ENCODE assay signal across 11 mouse cellular contexts in genomic region chr2:24296837-24297236, GRCm38 (mm10). TPM values are rescaled to one million over a fixed set of nuclear protein-coding genes. Genes with fewer than 3 reads are reported as not detected.
DNase-seq lines count a peak whose midpoint lies in the region; TF ChIP-seq lines count a peak whose summit lies in the region.
"Had no signal": no experiment of that assay in that cellular context is flagged by ENCODE, and none has a peak within 500 bp of the region (broad histone marks: within the 10 kb centered on the region; RNA-seq: fewer than 3 reads in every experiment).

No protein-coding gene starts in this region.

- peak; percentile 48 for TF ChIP-seq CTCF in cortical plate, adult 2 months (IDR thresholded peaks at IDR 0.05; ENCODE audit: extremely low read depth, insufficient read depth, low read length)

- DNase-seq in adrenal gland, adult (ENCODE audit: inconsistent age in 2 of 2, low spot score in 1 of 2) = peak; percentile 10 to 77
- no peak for DNase-seq in adrenal gland, postnatal 4 days (ENCODE audit: low spot score in 2 of 2)
- DNase-seq in ovary, postnatal 14 days (ENCODE audit: low spot score) = peak; percentile 55
- DNase-seq in ovary, postnatal 10 days (ENCODE audit: low spot score) = no peak
- DNase-seq in large intestine, adult 2 months (ENCODE audit: low read depth, low spot score) = peak; percentile 55
- DNase-seq in lung, postnatal 36 days = peak; percentile 58
- DNase-seq in spleen, adult 12 weeks (ENCODE audit: low spot score) = peak; percentile 9

- H3K4me3 ChIP-seq in cortical plate, adult 2 months (ENCODE audit: insufficient read depth, low read length) = no peak overlapping the region

- 2% methylated on average over 3 of the region's 3 CpGs for WGBS in large intestine, adult 2 months

- TF ChIP-seq POLR2A in cortical plate, adult 2 months (IDR thresholded peaks at IDR 0.05; ENCODE audit: extremely low read depth, insufficient read depth, low read length) = no peak

- no peak overlapping the region for H3K27ac ChIP-seq in cortical plate, adult 2 months (ENCODE audit: insufficient read depth, low read length)

- H3K4me1 ChIP-seq in cortical plate, adult 2 months (ENCODE audit: control insufficient read depth, insufficient read depth, low read length) = no peaks in the 10 kb centered on the region; the same call in 1 of the 2 replicates

RNA-seq across cellular contexts. Expression of gene Il1f10, which starts 5.8 kb away (rescaled TPM):
- total RNA-seq in adrenal gland, postnatal 4 days (2021) = not detected
- not detected in 2 replicates for polyA plus RNA-seq in cortical plate, adult 2 months (2012; rRNA removed)
- not detected in 2 replicates for polyA plus RNA-seq in large intestine, adult 2 months (2012; rRNA removed)
- polyA plus RNA-seq: C2C12; heart, embryonic 16.5 days; small intestine, adult 2 months had no signal

RNA-seq across cellular contexts. Expression of gene Il1f5, which starts 20.1 kb away (rescaled TPM):
- not detected for total RNA-seq in adrenal gland, postnatal 4 days (2021)
- polyA plus RNA-seq in cortical plate, adult 2 months (2012; rRNA removed) = 0.40 and 0.85 TPM in 2 replicates
- not detected in 2 replicates for polyA plus RNA-seq in large intestine, adult 2 months (2012; rRNA removed)
- polyA plus RNA-seq: C2C12; heart, embryonic 16.5 days; small intestine, adult 2 months had no signal

RNA-seq across cellular contexts. Expression of gene Il1rn, which starts 39.8 kb away (rescaled TPM):
- under 1 TPM; 0.28 to 0.99 TPM for total RNA-seq in adrenal gland, postnatal 4 days (2021)
- not detected in 2 replicates for polyA plus RNA-seq in cortical plate, adult 2 months (2012; rRNA removed)
- polyA plus RNA-seq in large intestine, adult 2 months (2012; rRNA removed) = 2.9 and 3.4 TPM in 2 replicates

Comparison
In these comparisons a context has a peak if more than half of its experiments do, and no peak if none do; other contexts are left out.
1. DNase-seq: peak in adrenal gland, adult (2 of 2), ovary, postnatal 14 days (single experiment), large intestine, adult 2 months (single experiment), lung, postnatal 36 days (single experiment) and spleen, adult 12 weeks (single experiment); none in adrenal gland, postnatal 4 days (0 of 2) and ovary, postnatal 10 days (single experiment).